Mouse (Mus musculus): ENCODE results near the gene Olfr1123. TPM values are rescaled to one million over a fixed set of nuclear protein-coding genes. Genes with fewer than 3 reads are reported as not detected.
"Not testable (repeated sequence)": the region's sequence is repeated elsewhere in the genome, so short reads cannot be mapped to it uniquely, and the experiment has no call there.

Gene Olfr1123
- polyA plus RNA-seq (2014; fragmentation: Nextera tagmentation; extraction: Ambion mirVana): not detected in 2 replicates

GRCm38 (mm10) chr2:87416335-87416734 is at the start of gene Olfr1123:
Olfr1123 (plus strand) TSS chr2:87416635.
- ATAC-seq (replicated peaks; ENCODE audit: insufficient number of reproducible peaks, low FRiP score, low TSS enrichment): no peak
- H3K9me3 ChIP-seq (replicated peaks; ENCODE audit: control insufficient read depth, low read length): no peaks in the 10 kb centered on the region
- H3K4me1 ChIP-seq (ENCODE audit: control insufficient read depth, insufficient read depth, low read length): no peaks in the 10 kb centered on the region
- no peak within 1 kb of the TSS for H3K4me2 ChIP-seq
- no peaks in the 10 kb centered on the region for H3K36me3 ChIP-seq (ENCODE audit: control insufficient read depth, insufficient read depth, low read length)
- no peak within 1 kb of the TSS for H3K4me3 ChIP-seq (ENCODE audit: low read depth, low read length)
- no peak within 1 kb of the TSS for H3K9ac ChIP-seq (ENCODE audit: low read depth, low read length)
- H3K27ac ChIP-seq (ENCODE audit: low read depth, low read length): no peak within 1 kb of the TSS
- 87% methylated on average over 1 of the region's 1 CpGs for WGBS (ENCODE audit: insufficient replicate concordance)
- H3K27me3 ChIP-seq (ENCODE audit: control insufficient read depth, insufficient read depth, low read length): no peaks in the 10 kb centered on the region

GRCm38 (mm10) chr2:87369595-87369994 is 46.8 kb upstream of the Olfr1123 start, which contains the start of gene Olfr1121:
Olfr1121 (plus strand) TSS chr2:87369895.
- Histone ChIP-seq H3K27me3 (ENCODE audit: control insufficient read depth, insufficient read depth, low read length) (no peaks in the 10 kb centered on the region), H3K36me3 (ENCODE audit: control insufficient read depth, insufficient read depth, low read length) (no peaks in the 10 kb centered on the region), H3K4me3 (ENCODE audit: low read depth, low read length) (no peak within 1 kb of the TSS), H3K4me2 (no peak within 1 kb of the TSS), H3K9me3 (replicated peaks; ENCODE audit: control insufficient read depth, low read length) (no peaks in the 10 kb centered on the region), H3K27ac (ENCODE audit: low read depth, low read length) (no peak within 1 kb of the TSS), H3K4me1 (ENCODE audit: control insufficient read depth, insufficient read depth, low read length) (no peaks in the 10 kb centered on the region), H3K9ac (ENCODE audit: low read depth, low read length) (no peak within 1 kb of the TSS)
- 39% methylated on average over 1 of the region's 1 CpGs for WGBS (ENCODE audit: insufficient replicate concordance)
- no peak for ATAC-seq (replicated peaks; ENCODE audit: insufficient number of reproducible peaks, low FRiP score, low TSS enrichment)

- Histone ChIP-seq H3K27me3 (ENCODE audit: control insufficient read depth, insufficient read depth, low read length) (no peaks in the 10 kb centered on the region), H3K27ac (ENCODE audit: low read depth, low read length) (no peak overlapping the region), H3K9me3 (replicated peaks; ENCODE audit: control insufficient read depth, low read length) (no peaks in the 10 kb centered on the region), H3K4me2 (no peak overlapping the region), H3K4me3 (ENCODE audit: low read depth, low read length) (no peak overlapping the region), H3K9ac (ENCODE audit: low read depth, low read length) (no peak overlapping the region), H3K4me1 (ENCODE audit: control insufficient read depth, insufficient read depth, low read length) (no peaks in the 10 kb centered on the region), H3K36me3 (ENCODE audit: control insufficient read depth, insufficient read depth, low read length) (no peaks in the 10 kb centered on the region)
- WGBS (ENCODE audit: insufficient replicate concordance): 86% methylated on average over 4 of the region's 4 CpGs
- ATAC-seq (replicated peaks; ENCODE audit: insufficient number of reproducible peaks, low FRiP score, low TSS enrichment): no peak
Measured at GRCm38 (mm10) chr2:87371726-87372125, 44.7 kb upstream of the Olfr1123 start.

DNA sequence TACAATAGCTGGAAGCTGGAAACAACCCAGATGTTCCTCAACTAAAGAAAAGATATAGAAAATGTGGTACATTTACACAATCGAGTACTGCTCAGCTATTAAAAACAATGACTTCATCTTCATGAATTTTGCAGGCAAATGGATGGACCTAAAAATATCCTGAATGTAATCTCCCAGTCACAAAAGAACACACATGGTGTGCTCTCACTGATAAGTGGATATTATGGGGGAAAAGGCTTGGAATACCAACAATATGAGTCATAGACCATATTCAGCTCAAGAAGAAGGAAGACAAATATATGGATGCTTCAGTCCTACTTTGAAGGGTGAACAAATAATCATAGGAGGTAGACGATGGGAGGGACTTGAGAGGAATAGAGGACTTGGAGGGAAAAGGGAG is 32.5 kb upstream of the Olfr1123 start:
- 53% methylated on average over 2 of the region's 2 CpGs for whole genome bisulfite sequencing (ENCODE audit: insufficient replicate concordance)
- ATAC-seq (replicated peaks; ENCODE audit: insufficient number of reproducible peaks, low FRiP score, low TSS enrichment): no peak; the same call in 1 of the 2 replicates

DNA sequence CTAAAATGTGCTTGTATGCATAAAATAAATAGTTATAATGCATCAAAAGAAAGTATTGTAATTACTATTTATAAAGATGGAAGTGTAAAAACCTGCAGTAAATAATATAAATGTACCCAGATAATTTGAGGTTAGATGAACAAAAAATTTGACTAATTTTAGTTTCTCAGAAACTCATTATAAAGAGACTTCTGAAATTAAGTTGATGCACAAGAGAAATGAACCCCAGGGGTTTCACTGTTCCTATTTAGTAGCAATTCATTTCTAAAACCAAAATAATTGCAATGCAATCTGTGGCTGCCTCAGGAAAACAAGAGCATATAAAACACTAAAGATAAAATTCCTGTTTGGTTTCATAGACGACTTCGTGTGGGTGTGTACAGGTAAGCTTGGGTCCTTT is 30.9 kb upstream of the Olfr1123 start, which contains the start of gene Olfr1122:
Olfr1122 (plus strand) TSS at position 301 of the 400 bp plus-strand sequence.
- no peak within 1 kb of the TSS for H3K4me2 ChIP-seq
- H3K4me1 ChIP-seq (ENCODE audit: control insufficient read depth, insufficient read depth, low read length): no peaks in the 10 kb centered on the region
- no peaks in the 10 kb centered on the region for H3K36me3 ChIP-seq (ENCODE audit: control insufficient read depth, insufficient read depth, low read length)
- no peak within 1 kb of the TSS for H3K27ac ChIP-seq (ENCODE audit: low read depth, low read length)
- 80% methylated on average over 2 of the region's 2 CpGs for WGBS (ENCODE audit: insufficient replicate concordance)
- H3K27me3 ChIP-seq (ENCODE audit: control insufficient read depth, insufficient read depth, low read length): no peaks in the 10 kb centered on the region
- no peak within 1 kb of the TSS for H3K4me3 ChIP-seq (ENCODE audit: low read depth, low read length)
- no peak within 1 kb of the TSS for H3K9ac ChIP-seq (ENCODE audit: low read depth, low read length)
- ATAC-seq (replicated peaks; ENCODE audit: insufficient number of reproducible peaks, low FRiP score, low TSS enrichment): no peak
- no peaks in the 10 kb centered on the region for H3K9me3 ChIP-seq (replicated peaks; ENCODE audit: control insufficient read depth, low read length)

More for the DNA sequence above, 32.5 kb upstream of the Olfr1123 start:
- Histone ChIP-seq H3K9me3 (replicated peaks; ENCODE audit: control insufficient read depth, low read length) (no peaks in the 10 kb centered on the region), H3K4me2 (no peak overlapping the region), H3K27ac (ENCODE audit: low read depth, low read length) (no peak overlapping the region), H3K9ac (ENCODE audit: low read depth, low read length) (no peak overlapping the region), H3K4me3 (ENCODE audit: low read depth, low read length) (no peak overlapping the region), H3K36me3 (ENCODE audit: control insufficient read depth, insufficient read depth, low read length) (no peaks in the 10 kb centered on the region), H3K27me3 (ENCODE audit: control insufficient read depth, insufficient read depth, low read length) (no peaks in the 10 kb centered on the region), H3K4me1 (ENCODE audit: control insufficient read depth, insufficient read depth, low read length) (no peaks in the 10 kb centered on the region)

DNA sequence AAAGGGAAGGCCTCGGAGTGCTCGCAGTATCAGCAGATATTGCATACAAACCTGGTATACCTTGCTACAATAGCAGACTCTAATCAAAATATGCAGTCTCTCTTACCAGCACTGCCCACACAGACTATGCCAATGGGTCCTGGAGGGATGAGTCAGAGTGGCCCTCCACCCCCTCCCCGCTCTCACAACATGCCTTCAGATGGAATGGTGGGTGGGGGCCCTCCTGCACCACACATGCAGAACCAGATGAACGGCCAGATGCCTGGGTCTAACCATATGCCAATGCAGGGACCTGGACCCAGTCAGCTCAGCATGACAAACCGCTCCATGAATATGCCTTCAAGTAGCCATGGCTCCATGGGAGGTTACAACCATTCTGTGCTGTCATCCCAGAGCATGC is 22.8 kb upstream of the Olfr1123 start:
- not testable (repeated sequence) for H3K27me3 ChIP-seq (ENCODE audit: control insufficient read depth, insufficient read depth, low read length); H3K4me1 ChIP-seq (ENCODE audit: control insufficient read depth, insufficient read depth, low read length); H3K36me3 ChIP-seq (ENCODE audit: control insufficient read depth, insufficient read depth, low read length); H3K9ac ChIP-seq (ENCODE audit: low read depth, low read length); H3K4me2 ChIP-seq; H3K4me3 ChIP-seq (ENCODE audit: low read depth, low read length); H3K27ac ChIP-seq (ENCODE audit: low read depth, low read length); H3K9me3 ChIP-seq (replicated peaks; ENCODE audit: control insufficient read depth, low read length)
- WGBS (ENCODE audit: insufficient replicate concordance): 93% methylated on average over 4 of the region's 5 CpGs
- ATAC-seq (replicated peaks; ENCODE audit: insufficient number of reproducible peaks, low FRiP score, low TSS enrichment): 0 out of 2 replicates have a peak, but pooled peaks have one; percentile 46

DNA sequence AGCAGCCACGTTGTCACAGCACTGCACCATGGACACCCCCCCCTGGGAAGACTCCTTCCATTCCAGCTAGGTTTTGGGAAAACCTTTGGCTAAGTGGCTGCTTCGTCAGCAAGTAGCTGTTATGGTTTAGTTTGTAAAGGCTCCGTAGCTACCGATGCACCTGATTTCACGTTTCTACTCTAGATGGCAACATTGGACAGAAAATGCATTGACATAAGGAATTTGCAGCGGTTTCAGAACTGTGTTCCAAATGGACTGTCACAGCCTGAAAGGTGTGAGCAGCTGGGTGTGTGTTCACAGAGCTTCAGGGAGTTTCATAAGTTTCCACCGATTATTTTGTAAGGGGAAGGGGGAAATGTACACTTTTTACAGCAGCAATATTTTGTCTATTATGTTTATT is 21.7 kb upstream of the Olfr1123 start:
- H3K9ac ChIP-seq (ENCODE audit: low read depth, low read length); H3K27me3 ChIP-seq (ENCODE audit: control insufficient read depth, insufficient read depth, low read length); H3K27ac ChIP-seq (ENCODE audit: low read depth, low read length); H3K4me1 ChIP-seq (ENCODE audit: control insufficient read depth, insufficient read depth, low read length); H3K4me3 ChIP-seq (ENCODE audit: low read depth, low read length); H3K9me3 ChIP-seq (replicated peaks; ENCODE audit: control insufficient read depth, low read length); H3K4me2 ChIP-seq; ATAC-seq (replicated peaks; ENCODE audit: insufficient number of reproducible peaks, low FRiP score, low TSS enrichment); H3K36me3 ChIP-seq (ENCODE audit: control insufficient read depth, insufficient read depth, low read length): not testable (repeated sequence)
- WGBS (ENCODE audit: insufficient replicate concordance): 78% methylated on average over 7 of the region's 7 CpGs

DNA sequence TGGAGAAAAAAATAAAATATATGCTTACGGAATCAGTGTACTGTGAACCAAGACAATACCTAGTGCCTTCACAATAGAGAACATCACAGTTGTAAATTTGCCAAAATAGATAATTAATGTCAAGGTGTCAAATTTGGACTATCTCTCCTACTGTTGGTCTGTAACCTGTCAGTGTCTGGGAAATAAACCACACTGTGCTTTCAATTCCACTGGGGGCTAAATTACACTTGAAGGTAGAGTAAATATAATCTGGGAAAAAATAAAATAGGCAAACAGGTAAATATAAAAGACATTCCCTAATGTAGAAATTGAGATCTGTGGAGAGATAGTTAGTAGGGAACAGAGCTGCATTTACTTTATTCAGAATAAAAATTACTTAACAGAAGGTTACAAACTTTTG is 13.5 kb downstream of the Olfr1123 start, which contains the start of gene Olfr1124:
Olfr1124 (plus strand) TSS at position 301 of the 400 bp plus-strand sequence.
- ATAC-seq (replicated peaks; ENCODE audit: insufficient number of reproducible peaks, low FRiP score, low TSS enrichment): no peak
- Histone ChIP-seq H3K36me3 (ENCODE audit: control insufficient read depth, insufficient read depth, low read length) (no peaks in the 10 kb centered on the region), H3K4me2 (no peak within 1 kb of the TSS), H3K27ac (ENCODE audit: low read depth, low read length) (no peak within 1 kb of the TSS), H3K9ac (ENCODE audit: low read depth, low read length) (no peak within 1 kb of the TSS), H3K4me1 (ENCODE audit: control insufficient read depth, insufficient read depth, low read length) (no peaks in the 10 kb centered on the region), H3K9me3 (replicated peaks; ENCODE audit: control insufficient read depth, low read length) (no peaks in the 10 kb centered on the region), H3K27me3 (ENCODE audit: control insufficient read depth, insufficient read depth, low read length) (no peaks in the 10 kb centered on the region), H3K4me3 (ENCODE audit: low read depth, low read length) (no peak within 1 kb of the TSS)
- WGBS (ENCODE audit: insufficient replicate concordance): 84% methylated on average over 1 of the region's 1 CpGs

DNA sequence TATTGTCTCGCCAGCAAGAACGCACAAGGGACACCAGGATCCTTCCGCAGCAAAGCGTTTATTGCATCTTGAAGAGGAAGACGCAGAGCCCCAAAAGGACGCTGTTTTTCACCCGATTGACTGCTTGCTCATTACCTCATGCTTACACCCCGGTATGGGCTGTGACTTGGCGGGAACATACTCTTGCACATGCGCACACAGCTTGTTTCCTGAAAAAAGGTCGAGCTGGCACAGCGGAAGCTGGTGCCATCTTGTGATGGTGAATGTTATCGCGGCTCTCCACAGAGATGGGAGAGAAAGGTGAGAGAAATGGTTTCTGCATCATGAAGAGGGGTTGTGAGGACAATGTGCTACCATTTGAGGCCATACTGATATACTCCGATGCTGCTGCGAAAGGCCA is 21.3 kb downstream of the Olfr1123 start:
- H3K36me3 ChIP-seq (ENCODE audit: control insufficient read depth, insufficient read depth, low read length): no peaks in the 10 kb centered on the region
- no peak for ATAC-seq (replicated peaks; ENCODE audit: insufficient number of reproducible peaks, low FRiP score, low TSS enrichment)
- H3K4me2 ChIP-seq: no peak overlapping the region
- no peak overlapping the region for H3K27ac ChIP-seq (ENCODE audit: low read depth, low read length)
- H3K4me3 ChIP-seq (ENCODE audit: low read depth, low read length): no peak overlapping the region
- WGBS (ENCODE audit: insufficient replicate concordance): 82% methylated on average over 16 of the region's 16 CpGs
- H3K9ac ChIP-seq (ENCODE audit: low read depth, low read length): no peak overlapping the region
- no peaks in the 10 kb centered on the region for H3K4me1 ChIP-seq (ENCODE audit: control insufficient read depth, insufficient read depth, low read length)
- H3K27me3 ChIP-seq (ENCODE audit: control insufficient read depth, insufficient read depth, low read length): no peaks in the 10 kb centered on the region
- no peaks in the 10 kb centered on the region for H3K9me3 ChIP-seq (replicated peaks; ENCODE audit: control insufficient read depth, low read length)

Measured in heart, embryonic 11.5 days (tissue).